7 mouse cellular contexts compared by ENCODE assay signal in genomic region chr15:11399356-11400067, GRCm38 (mm10). TPM values are rescaled to one million over a fixed set of nuclear protein-coding genes. Genes with fewer than 3 reads are reported as not detected.
DNase-seq lines count a peak whose midpoint lies in the region; ATAC-seq and TF ChIP-seq lines count a peak whose summit lies in the region.

Gene Tars (minus strand): TSS chr15:11399665.

- TF ChIP-seq CTCF in intestine, postnatal 0 days (IDR thresholded peaks at IDR 0.05; ENCODE audit: low read depth), result peak; percentile 1; the same call in 1 of the 2 replicates
- TF ChIP-seq CTCF in small intestine, adult 2 months (IDR thresholded peaks at IDR 0.05; ENCODE audit: extremely low read depth, insufficient read length, insufficient replicate concordance, low read depth, low read length), result no peak

- no peaks in the 10 kb centered on the region for H3K9me3 ChIP-seq in embryonic facial prominence, embryonic 10.5 days
- H3K9me3 ChIP-seq in intestine, postnatal 0 days (ENCODE audit: control insufficient read depth), result no peaks in the 10 kb centered on the region
- no peaks in the 10 kb centered on the region for H3K9me3 ChIP-seq in midbrain, embryonic 12.5 days

- intact Hi-C loops in left cerebral cortex, postnatal 4 days (cut with DNase I), result no loop called here

- H3K27ac ChIP-seq in embryonic facial prominence, embryonic 10.5 days (replicated peaks), result peak within 1 kb of the TSS; percentile 87
- peak within 1 kb of the TSS; percentile 42; the same call in 1 of the 2 replicates for H3K27ac ChIP-seq in intestine, postnatal 0 days (ENCODE audit: low read depth, low read length)
- H3K27ac ChIP-seq in midbrain, embryonic 12.5 days (replicated peaks), result 0 out of 2 replicates have a peak within 1 kb of the TSS, but pooled peaks have one; percentile 52
- peak within 1 kb of the TSS; percentile 59 for H3K27ac ChIP-seq in small intestine, adult 2 months (ENCODE audit: insufficient read depth, low read depth, low read length)

- peak within 1 kb of the TSS; percentile 67 for H3K9ac ChIP-seq in intestine, postnatal 0 days (ENCODE audit: low read depth, low read length)
- peak within 1 kb of the TSS; percentile 70 for H3K9ac ChIP-seq in midbrain, embryonic 12.5 days (replicated peaks)

- 0 out of 2 replicates have a peak, but pooled peaks cover 4% of the 10 kb centered on the region for H3K27me3 ChIP-seq in embryonic facial prominence, embryonic 10.5 days (replicated peaks; ENCODE audit: low read depth, poor library complexity, severe bottlenecking)
- no peaks in the 10 kb centered on the region for H3K27me3 ChIP-seq in intestine, postnatal 0 days (replicated peaks; ENCODE audit: control insufficient read depth, insufficient read depth, low read length)
- peaks cover 12% of the 10 kb centered on the region for H3K27me3 ChIP-seq in midbrain, embryonic 12.5 days
- H3K27me3 ChIP-seq in small intestine, adult 2 months (ENCODE audit: control insufficient read depth, insufficient read depth, low read length), result no peaks in the 10 kb centered on the region

- peak; percentile 95 for DNase-seq in adrenal gland, postnatal 10 days
- peak; percentile 98 for DNase-seq in embryonic facial prominence, embryonic 10.5 days (ENCODE audit: low spot score)
- peak; percentile 96 for DNase-seq in gonadal fat pad, adult 2 months (ENCODE audit: low read depth)
- DNase-seq in left cerebral cortex, postnatal 4 days, result peak; percentile 98

- H3K36me3 ChIP-seq in embryonic facial prominence, embryonic 10.5 days (replicated peaks), result peaks cover 25% of the 10 kb centered on the region
- peaks cover 11% of the 10 kb centered on the region for H3K36me3 ChIP-seq in intestine, postnatal 0 days (ENCODE audit: control insufficient read depth, insufficient read depth)
- H3K36me3 ChIP-seq in midbrain, embryonic 12.5 days, result peaks cover 18% of the 10 kb centered on the region
- peaks cover 7% of the 10 kb centered on the region; the same call in 1 of the 2 replicates for H3K36me3 ChIP-seq in small intestine, adult 2 months (ENCODE audit: control insufficient read depth, insufficient read depth, low read length)

- TF ChIP-seq POLR2A in small intestine, adult 2 months (IDR thresholded peaks at IDR 0.05; ENCODE audit: low read depth, low read length), result peak; percentile 44; the same call in 1 of the 2 replicates

- under 1% methylated on average over 42 of the region's 42 CpGs for WGBS in embryonic facial prominence, embryonic 10.5 days
- WGBS in intestine, postnatal 0 days, result under 1% methylated on average over 42 of the region's 42 CpGs
- under 1% methylated on average over 42 of the region's 42 CpGs for WGBS in midbrain, embryonic 12.5 days
- WGBS in small intestine, adult 2 months, result 1% methylated on average over 42 of the region's 42 CpGs

- H3K4me2 ChIP-seq in intestine, postnatal 0 days (replicated peaks; ENCODE audit: low read depth), result peak within 1 kb of the TSS; percentile 81
- H3K4me2 ChIP-seq in midbrain, embryonic 12.5 days (replicated peaks), result peak within 1 kb of the TSS; percentile 69

- H3K4me1 ChIP-seq in embryonic facial prominence, embryonic 10.5 days, result peaks cover 15% of the 10 kb centered on the region
- H3K4me1 ChIP-seq in intestine, postnatal 0 days (replicated peaks; ENCODE audit: control insufficient read depth, insufficient read depth, low read length), result 0 out of 2 replicates have a peak, but pooled peaks cover 2% of the 10 kb centered on the region
- peaks cover 11% of the 10 kb centered on the region for H3K4me1 ChIP-seq in midbrain, embryonic 12.5 days
- peaks cover 6% of the 10 kb centered on the region; the same call in 1 of the 2 replicates for H3K4me1 ChIP-seq in small intestine, adult 2 months (ENCODE audit: control insufficient read depth, insufficient read depth, insufficient read length, low read length)

- peak; percentile 100 for ATAC-seq in intestine, postnatal 0 days
- peak; percentile 100 for ATAC-seq in midbrain, embryonic 12.5 days (ENCODE audit: low FRiP score, low read depth)

- peak within 1 kb of the TSS; percentile 92 for H3K4me3 ChIP-seq in embryonic facial prominence, embryonic 10.5 days
- H3K4me3 ChIP-seq in intestine, postnatal 0 days (ENCODE audit: low read depth, low read length), result peak within 1 kb of the TSS; percentile 69
- peak within 1 kb of the TSS; percentile 77 for H3K4me3 ChIP-seq in midbrain, embryonic 12.5 days
- peak within 1 kb of the TSS; percentile 96 for H3K4me3 ChIP-seq in small intestine, adult 2 months (ENCODE audit: low read depth, low read length)

RNA-seq across cellular contexts. Expression of gene Tars, which starts in this region (rescaled TPM):
- total RNA-seq in adrenal gland, postnatal 10 days (2021), result 10 to 100 TPM; 43.4 to 43.6 TPM
- 88.5 and 91.3 TPM in 2 replicates for polyA plus RNA-seq in embryonic facial prominence, embryonic 10.5 days (2016; fragmentation: Nextera tagmentation; extraction: Ambion mirVana)
- 15.6 and 17.2 TPM in 2 replicates for polyA plus RNA-seq in gonadal fat pad, adult 2 months (2012; rRNA removed)
- 29.1 and 31.6 TPM in 2 replicates for polyA plus RNA-seq in intestine, postnatal 0 days (2015; fragmentation: Nextera tagmentation; extraction: Ambion mirVana)
- 10 to 100 TPM; 38.7 to 44.8 TPM for total RNA-seq in left cerebral cortex, postnatal 4 days (2021)
- polyA plus RNA-seq in midbrain, embryonic 12.5 days (2016; fragmentation: Nextera tagmentation; extraction: Ambion mirVana), result 67.9 and 78.9 TPM in 2 replicates
- 6.4 and 9.8 TPM in 2 replicates for polyA plus RNA-seq in small intestine, adult 2 months (2012; rRNA removed)

Comparison
In these comparisons a context has a peak if more than half of its experiments do, and no peak if none do; other contexts are left out.
1. Peak in every context shown above with its lines: DNase-seq, ATAC-seq, H3K4me3 ChIP-seq and H3K27ac ChIP-seq.